Mouse (Mus musculus) heart, adult 2 months (tissue): ENCODE measurements around the gene Gm20716. TPM values are rescaled to one million over a fixed set of nuclear protein-coding genes. Genes with fewer than 3 reads are reported as not detected.
A peak's percentile ranks its signal among the peaks of the same experiment; 100 is the strongest.

ENCODE experiments used
- DNase-seq, 2 experiments: peaks; one replicate each; pipeline ENCODE4 v3.0.0; 2021
- H3K27ac ChIP-seq: fragments of 200-600 bp; 2 replicates; pipeline ENCODE4 v1.8.1; 2022
- H3K27me3 ChIP-seq: fragments of 200-500 bp; 2 replicates; pipeline ENCODE4 v1.6.1; 2012; ENCODE audit warnings: mild to moderate bottlenecking, low read length, inconsistent platforms, mixed read lengths; ENCODE audit not compliant: control insufficient read depth, insufficient read depth
- H3K36me3 ChIP-seq: fragments of 200-500 bp; 2 replicates; pipeline ENCODE4 v1.6.1; 2012; ENCODE audit warnings: low read length, inconsistent platforms; ENCODE audit not compliant: control insufficient read depth, insufficient read depth
- H3K4me1 ChIP-seq: fragments of 200-500 bp; 2 replicates; pipeline ENCODE4 v1.6.1; 2011; ENCODE audit warnings: low read length; ENCODE audit not compliant: control insufficient read depth, insufficient read depth
- H3K4me3 ChIP-seq: fragments of 200-600 bp; 2 replicates; pipeline ENCODE4 v1.8.1; 2022
- H3K79me2 ChIP-seq: fragments of 200-500 bp; replicated peaks from 2 replicates; pipeline ENCODE4 v1.6.1; 2012; ENCODE audit warnings: mild to moderate bottlenecking, inconsistent platforms, low read length, moderate library complexity, mixed read lengths; ENCODE audit not compliant: control insufficient read depth, insufficient read depth
- H3K9ac ChIP-seq: fragments of 200-500 bp; 2 replicates; pipeline ENCODE4 v1.6.1; 2012; ENCODE audit warnings: low read depth, mild to moderate bottlenecking, control low read depth, inconsistent platforms, low read length, mixed read lengths
- CTCF ChIP-seq: fragments of 200-600 bp; IDR thresholded peaks from 2 replicates; pipeline ENCODE4 v1.8.1; 2022; ENCODE audit warnings: antibody characterized with exemption, mild to moderate bottlenecking, moderate library complexity
- EP300 ChIP-seq: fragments of 200-500 bp; IDR thresholded peaks from 2 replicates; pipeline ENCODE4 v1.6.1; 2011; ENCODE audit warnings: low read depth, low read length, control low read depth; ENCODE audit not compliant: insufficient read depth
- POLR2A ChIP-seq: fragments of 200-500 bp; IDR thresholded peaks from 2 replicates; pipeline ENCODE4 v1.6.1; 2011; ENCODE audit warnings: mild to moderate bottlenecking, low read depth, low read length, control low read depth; ENCODE audit not compliant: insufficient read depth
- WGBS: fragments of 180-500 bp; shearing (Covaris S2); methylation state at CpG from one replicate; pipeline ENCODE4 v1.1.7; 2018; 5-methylcytosine and 5-hydroxymethylcytosine counted together
- intact Hi-C: fragments of 180-260 bp; cut with DNase I; formaldehyde crosslinking; loops from one replicate; pipeline ENCODE4 v1.15.1; 2025
- long read RNA-seq: library from polyadenylated mRNA; stranded (forward); transcript quantifications from one replicate; pipeline ENCODE4 v2.0.0, GENCODE M21; 2021
- polyA plus RNA-seq: library from polyadenylated mRNA; depleted of rRNA; stranded (reverse); fragments of >200 nt; gene quantifications from 2 replicates; pipeline ENCODE4 v1.2.3, GENCODE M21; 2012; rRNA removed
- total RNA-seq, 2 experiments: library from RNA; stranded (reverse); gene quantifications; 2 replicates each; pipeline ENCODE4 v1.2.3; 2021

The Gm20716 gene
- total RNA-seq (10 to 100 TPM; 11.5 to 14.7 TPM), polyA plus RNA-seq (4.4 and 15.9 TPM in 2 replicates)
- long read RNA-seq, partial matches to known transcripts = 0 of 1 reads
- long read RNA-seq, other reads (novel, unspliced or antisense) = 1 of 1 reads

- H3K79me2 ChIP-seq = peaks cover 9% of the 10 kb centered on the region; the same call in 1 of the 2 replicates
- under 1% methylated on average over 73 of the region's 73 CpGs for WGBS
- no peaks in the 10 kb centered on the region for H3K27me3 ChIP-seq
- intact Hi-C loops = loop anchor here (1.0 kb wide), 1 partner anchor 23 kb away; the partner anchor contains the start of gene Adnp
- peak; percentile 90 to 93 for DNase-seq
- peak within 1 kb of the TSS; percentile 84 for H3K9ac ChIP-seq
- peaks cover 2% of the 10 kb centered on the region for H3K36me3 ChIP-seq
- peaks cover 5% of the 10 kb centered on the region for H3K4me1 ChIP-seq
- TF ChIP-seq POLR2A = peak; percentile 94
- no peak for TF ChIP-seq CTCF
- TF ChIP-seq EP300 = peak; percentile 49; the same call in 1 of the 2 replicates
- H3K4me3 ChIP-seq = peak within 1 kb of the TSS; percentile 94
- H3K27ac ChIP-seq = peak within 1 kb of the TSS; percentile 99
These were observed at the start of gene Gm20716, which contains the start of the genes Dpm1 and Mocs3 for GRCm38 (mm10) chr2:168230026-168230728. Gm20716 (minus strand) TSS chr2:168230364. Dpm1 (minus strand) TSS chr2:168230591. Mocs3 (plus strand) TSS chr2:168230622.

- 6% methylated on average over 11 of the region's 11 CpGs for WGBS
- no peak overlapping the region for H3K4me3 ChIP-seq
- no peaks in the 10 kb centered on the region for H3K36me3 ChIP-seq
- 0 out of 2 replicates have a peak, but pooled peaks cover 4% of the 10 kb centered on the region for H3K27me3 ChIP-seq
- H3K79me2 ChIP-seq = no peaks in the 10 kb centered on the region
- no peak overlapping the region for H3K27ac ChIP-seq
- TF ChIP-seq CTCF = peak; percentile 91
- TF ChIP-seq POLR2A = no peak
- H3K4me1 ChIP-seq = no peaks in the 10 kb centered on the region
- peak; percentile 30 to 71 for DNase-seq
- intact Hi-C loops = loop anchor here (2.0 kb wide), 1 partner anchor 170 kb away; no protein-coding TSS in a partner anchor
- no peak overlapping the region for H3K9ac ChIP-seq
These were observed 44.3 kb upstream of the Gm20716 start for GRCm38 (mm10) chr2:168274374-168274935.

GRCm38 (mm10) chr2:168273387-168273786 is 43.2 kb upstream of the Gm20716 start:
- H3K27ac ChIP-seq = no peak overlapping the region
- no peak for TF ChIP-seq EP300
- no peak for TF ChIP-seq POLR2A
- no peak for TF ChIP-seq CTCF
- H3K4me1 ChIP-seq = no peaks in the 10 kb centered on the region
- H3K9ac ChIP-seq = no peak overlapping the region
- intact Hi-C loops = no loop called here
- H3K79me2 ChIP-seq = no peaks in the 10 kb centered on the region
- 25% methylated on average over 9 of the region's 9 CpGs for WGBS
- no peaks in the 10 kb centered on the region for H3K36me3 ChIP-seq
- DNase-seq = no peak
- H3K4me3 ChIP-seq = no peak overlapping the region
- peaks cover 7% of the 10 kb centered on the region for H3K27me3 ChIP-seq

- Histone ChIP-seq H3K4me3 (no peak overlapping the region), H3K79me2 (no peaks in the 10 kb centered on the region), H3K27ac (no peak overlapping the region), H3K36me3 (no peaks in the 10 kb centered on the region), H3K4me1 (no peaks in the 10 kb centered on the region), H3K27me3 (peaks cover 4% of the 10 kb centered on the region), H3K9ac (no peak overlapping the region)
- TF ChIP-seq POLR2A (no peak), CTCF (peak; percentile 52)
- no peak for DNase-seq
- intact Hi-C loops = no loop called here
- WGBS = 14% methylated on average over 7 of the region's 7 CpGs
These were observed 37.9 kb upstream of the Gm20716 start for GRCm38 (mm10) chr2:168268033-168268432.

- intact Hi-C loops = no loop called here
- no peaks in the 10 kb centered on the region for H3K4me1 ChIP-seq
These were observed 30.7 kb upstream of the Gm20716 start for GRCm38 (mm10) chr2:168260900-168261299.

DNA sequence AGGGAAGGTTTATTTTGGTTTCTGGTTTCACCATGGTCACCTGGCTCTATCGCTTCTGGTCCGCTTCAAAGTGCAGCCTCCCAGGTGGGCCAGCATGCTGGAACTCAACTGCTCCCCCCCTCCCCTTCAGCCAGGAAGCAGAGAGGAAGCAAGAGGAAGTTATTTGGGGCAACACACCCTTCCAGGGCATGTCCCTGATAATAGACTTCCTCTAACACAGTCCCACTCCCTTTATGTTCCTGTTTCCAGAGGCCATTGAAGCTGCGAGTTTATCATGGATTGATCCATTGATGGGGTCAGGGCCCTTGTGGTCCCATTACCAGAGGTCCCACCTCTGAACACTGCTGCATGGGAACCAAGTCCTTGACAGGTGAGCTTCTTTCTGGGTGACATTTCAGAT is 30.0 kb upstream of the Gm20716 start:
- H3K4me1 ChIP-seq = no peaks in the 10 kb centered on the region
- H3K27ac ChIP-seq = no peak overlapping the region
- H3K27me3 ChIP-seq = peaks cover 4% of the 10 kb centered on the region; the same call in 1 of the 2 replicates
- no peak for TF ChIP-seq EP300
- TF ChIP-seq POLR2A = no peak
- TF ChIP-seq CTCF = no peak
- H3K4me3 ChIP-seq = no peak overlapping the region
- no peak for DNase-seq
- no peaks in the 10 kb centered on the region for H3K36me3 ChIP-seq
- no peaks in the 10 kb centered on the region for H3K79me2 ChIP-seq
- H3K9ac ChIP-seq = no peak overlapping the region
- WGBS = 58% methylated on average over 3 of the region's 3 CpGs
- intact Hi-C loops = no loop called here

More at GRCm38 (mm10) chr2:168260900-168261299, 30.7 kb upstream of the Gm20716 start:
- Histone ChIP-seq H3K27ac (no peak overlapping the region), H3K4me3 (no peak overlapping the region), H3K9ac (no peak overlapping the region), H3K36me3 (no peaks in the 10 kb centered on the region), H3K79me2 (no peaks in the 10 kb centered on the region), H3K27me3 (peaks cover 4% of the 10 kb centered on the region; the same call in 1 of the 2 replicates)
- TF ChIP-seq POLR2A (no peak), CTCF (no peak), EP300 (no peak)
- no peak for DNase-seq
- WGBS = 88% methylated on average over 10 of the region's 10 CpGs
